Mouse (Mus musculus): ENCODE data around the gene Pde4d. TPM values are rescaled to one million over a fixed set of nuclear protein-coding genes. Genes with fewer than 3 reads are reported as not detected.

Pde4d gene
- total RNA-seq, 2 experiments from 2014 or later: 37.4 to 43.6 TPM

DNA sequence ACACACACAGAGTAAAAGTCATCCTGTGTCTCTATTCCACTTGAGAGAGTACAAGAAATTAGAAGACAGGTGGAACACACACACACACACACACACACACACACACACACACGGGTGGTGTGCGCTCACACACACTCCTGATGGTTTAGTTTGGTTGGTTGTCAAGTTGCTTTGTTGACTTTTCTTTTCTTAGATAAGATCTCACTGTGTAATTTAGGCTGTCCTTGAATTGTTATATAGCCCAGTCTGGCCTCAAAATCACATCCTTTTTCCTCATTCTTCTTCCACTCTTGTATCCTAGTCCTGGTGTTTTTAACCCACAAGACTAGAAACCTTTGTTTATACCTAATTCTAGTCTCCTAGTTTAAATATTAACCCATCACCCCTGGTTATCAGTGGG lies 1244.0 kb downstream of the Pde4d start:
- DNase-seq: no peak
- intact Hi-C loops (cut with DNase I): no loop called here

GRCm38 (mm10) chr13:109694293-109694692 lies 1244.5 kb downstream of the Pde4d start:
- DNase-seq: no peak
- intact Hi-C loops (cut with DNase I): no loop called here

- intact Hi-C loops (cut with DNase I): no loop called here
- DNase-seq: no peak
These were observed 1245.3 kb downstream of the Pde4d start for GRCm38 (mm10) chr13:109695098-109695497.

DNA sequence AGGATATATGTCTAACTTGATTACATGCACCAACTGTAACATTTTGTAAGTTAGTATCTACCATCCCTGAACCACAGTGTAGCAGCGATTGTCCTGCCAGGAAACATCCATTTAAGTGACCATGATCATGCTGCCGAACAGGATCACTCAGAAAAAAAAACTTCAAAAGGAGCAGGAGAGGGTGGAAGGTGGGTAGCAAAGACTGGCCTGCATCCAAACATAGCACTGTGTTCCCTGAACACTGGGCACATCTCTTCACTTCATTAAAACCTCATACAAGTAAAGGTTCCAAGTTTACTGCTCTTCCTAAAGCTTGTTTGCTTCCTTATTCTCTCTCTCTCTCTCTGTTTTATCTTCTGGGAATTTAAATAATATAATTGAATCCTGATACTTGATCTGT lies 1256.4 kb downstream of the Pde4d start:
- intact Hi-C loops (cut with DNase I): no loop called here

GRCm38 (mm10) chr13:109706579-109706978 lies 1256.8 kb downstream of the Pde4d start:
- intact Hi-C loops (cut with DNase I): no loop called here

More for the DNA sequence above, 1256.4 kb downstream of the Pde4d start:
- DNase-seq: no peak

GRCm38 (mm10) chr13:109707154-109707553 lies 1257.4 kb downstream of the Pde4d start:
- intact Hi-C loops (cut with DNase I): no loop called here
- no peak for DNase-seq

More at GRCm38 (mm10) chr13:109706579-109706978, 1256.8 kb downstream of the Pde4d start:
- DNase-seq: no peak

DNA sequence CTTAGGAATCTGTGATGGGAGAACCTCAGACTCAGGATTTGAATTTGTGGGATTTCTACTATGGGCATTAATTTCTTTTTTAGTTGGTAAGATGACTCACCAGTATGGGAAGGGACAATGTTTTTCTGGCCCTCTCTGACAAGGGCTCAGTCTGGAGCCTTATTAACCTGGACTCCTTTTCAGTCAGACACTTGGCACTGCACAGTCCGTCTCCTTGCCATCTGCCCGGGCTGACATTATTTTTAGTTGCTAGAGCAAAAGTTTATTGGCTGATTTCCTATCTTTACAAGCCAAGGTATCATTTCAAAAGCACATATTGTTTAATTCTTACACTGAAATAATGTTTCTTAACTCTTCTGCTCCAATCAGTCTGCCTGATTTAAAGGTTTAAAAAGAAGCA lies 1258.6 kb downstream of the Pde4d start:
- no peak for DNase-seq
- intact Hi-C loops (cut with DNase I): no loop called here

GRCm38 (mm10) chr13:109714581-109714980 lies 1264.8 kb downstream of the Pde4d start:
- DNase-seq: no peak
- intact Hi-C loops (cut with DNase I): no loop called here

DNA sequence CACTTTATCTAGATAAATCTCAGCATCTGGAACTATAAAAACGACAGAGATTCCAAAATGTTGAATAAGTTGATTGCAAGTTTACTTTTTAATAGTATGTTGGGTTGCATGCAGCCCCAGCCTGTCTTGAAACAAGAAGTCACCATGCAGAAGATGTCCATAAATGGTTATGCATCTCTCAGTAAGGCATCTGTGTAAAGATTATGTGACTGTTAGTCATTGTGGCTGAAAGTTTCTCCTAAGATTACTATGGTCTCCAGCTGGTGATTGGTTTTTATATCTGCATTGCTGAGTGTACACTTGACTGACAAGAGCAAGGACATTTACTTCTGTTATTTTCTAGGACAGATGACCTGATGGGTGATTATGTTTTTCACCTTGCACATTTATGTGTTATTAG lies 1265.6 kb downstream of the Pde4d start:
- no peak for DNase-seq
- intact Hi-C loops (cut with DNase I): no loop called here

DNA sequence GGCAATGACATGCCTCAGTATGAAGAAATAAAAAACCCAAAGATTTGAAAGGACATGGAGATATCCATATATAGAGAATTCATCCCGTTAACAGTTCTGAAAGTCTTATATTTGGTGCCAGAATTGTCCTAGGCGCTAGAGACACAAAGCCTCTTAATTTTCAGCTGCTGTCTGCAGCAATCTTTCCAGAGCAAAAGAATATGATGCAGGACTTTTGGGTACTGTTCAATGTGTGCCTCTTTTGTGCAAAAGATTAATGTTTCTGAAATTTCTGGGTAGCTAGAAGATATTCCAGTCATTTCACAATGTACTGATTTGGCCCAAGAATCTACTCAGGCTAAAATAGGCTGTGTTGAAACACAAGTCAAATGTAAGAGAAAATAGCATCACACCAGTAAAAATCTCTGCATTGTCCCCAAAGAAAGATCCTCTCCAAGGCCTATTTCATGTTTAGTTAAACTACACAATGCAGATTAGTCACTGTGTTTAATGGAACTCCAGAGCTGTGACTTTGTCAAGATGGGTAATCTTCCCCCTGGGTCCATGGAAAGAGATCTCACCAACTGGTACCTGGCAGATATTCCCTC lies 1270.5 kb downstream of the Pde4d start:
- intact Hi-C loops (cut with DNase I): no loop called here
- DNase-seq: no peak

GRCm38 (mm10) chr13:109722237-109723119 lies 1272.7 kb downstream of the Pde4d start:
- intact Hi-C loops (cut with DNase I): no loop called here
- DNase-seq: no peak

DNA sequence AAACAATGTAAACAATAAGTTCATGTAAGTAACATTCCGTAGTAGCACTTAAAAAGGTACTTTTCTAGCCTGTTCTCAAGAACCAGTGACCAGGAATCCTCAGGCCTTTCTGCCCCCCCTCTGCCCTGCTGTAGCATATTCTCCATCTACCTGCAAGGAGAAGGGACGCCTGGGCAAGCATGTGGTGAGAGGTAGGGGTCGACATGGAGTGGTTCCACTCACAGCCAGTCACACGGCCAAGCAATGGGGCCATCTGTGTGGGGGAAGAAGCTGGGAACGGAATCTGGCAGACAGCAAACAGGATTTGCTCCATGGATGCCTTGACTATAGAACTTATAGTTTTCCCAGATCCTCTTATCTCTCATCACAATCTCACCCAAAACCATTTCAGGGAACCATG lies 1277.6 kb downstream of the Pde4d start:
- DNase-seq: no peak
- intact Hi-C loops (cut with DNase I): no loop called here

GRCm38 (mm10) chr13:109729612-109730011 lies 1279.9 kb downstream of the Pde4d start:
- intact Hi-C loops (cut with DNase I): loop anchor here (10.0 kb wide), 1 partner anchor 385 kb away; no protein-coding TSS in a partner anchor
- no peak for DNase-seq

GRCm38 (mm10) chr13:109732655-109733376 lies 1283.1 kb downstream of the Pde4d start:
- no peak for DNase-seq
- intact Hi-C loops (cut with DNase I): loop anchor here (10.0 kb wide), 1 partner anchor 388 kb away; no protein-coding TSS in a partner anchor

DNA sequence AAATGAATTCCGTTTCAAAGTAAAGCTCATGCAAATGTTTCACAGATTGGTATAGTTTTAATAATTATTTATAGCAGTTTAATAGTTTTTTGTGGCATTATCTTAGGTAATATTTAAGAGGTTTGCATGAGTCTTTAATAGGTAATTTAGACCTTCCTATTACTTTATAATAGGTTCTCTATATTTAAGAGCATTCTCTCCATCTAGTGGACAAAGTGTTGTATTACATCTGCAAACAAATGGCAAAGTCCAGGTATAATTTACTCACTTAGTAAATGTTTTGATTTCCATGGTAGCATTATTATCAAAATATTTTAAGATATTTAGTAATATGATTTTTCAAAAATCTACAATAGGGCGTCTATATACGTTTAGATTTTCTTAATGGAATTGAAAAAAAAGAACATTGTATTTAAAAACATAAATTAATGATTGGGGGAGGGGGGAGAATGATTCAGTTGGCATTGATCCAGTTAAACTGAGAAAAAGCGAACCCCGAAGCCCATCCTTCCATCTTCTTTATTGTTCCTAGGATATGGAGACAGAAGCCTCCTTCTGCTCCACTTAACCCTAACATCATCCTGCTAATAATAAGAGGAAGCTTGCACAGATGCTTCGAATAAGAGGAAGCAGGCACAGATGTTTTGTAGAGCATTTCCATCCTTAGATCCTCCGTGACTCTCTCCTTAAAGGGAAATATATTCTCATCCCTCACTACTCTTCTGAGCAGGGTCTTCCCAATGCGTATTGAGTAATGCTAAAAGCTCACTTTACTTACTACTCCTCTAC lies 1286.7 kb downstream of the Pde4d start:
- intact Hi-C loops (cut with DNase I): loop anchor here (1.0 to 10.0 kb wide), 5 partner anchors 49 to 509 kb away; no protein-coding TSS in a partner anchor
- DNase-seq: no peak

DNA sequence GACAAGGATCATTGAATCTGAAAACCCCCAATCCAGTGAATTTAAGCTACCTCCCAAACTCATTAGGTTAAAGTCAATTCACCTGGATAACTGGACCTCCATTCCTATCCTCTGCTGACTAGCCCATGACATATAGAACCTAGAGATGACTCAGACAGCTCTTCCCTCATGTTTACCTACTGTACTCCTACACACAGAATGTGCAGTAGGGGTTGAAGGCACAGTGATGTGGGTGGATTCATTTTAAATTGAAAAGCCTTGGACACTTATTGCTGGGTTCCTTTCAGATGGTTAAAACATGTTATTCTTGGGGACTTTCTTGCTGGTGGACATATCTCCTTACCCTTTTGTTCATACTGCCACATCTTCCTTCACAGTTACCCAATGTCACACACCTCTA lies 1296.7 kb downstream of the Pde4d start:
- intact Hi-C loops (cut with DNase I): no loop called here
- DNase-seq: no peak

- intact Hi-C loops (cut with DNase I): no loop called here
- DNase-seq: no peak
These were observed 1302.6 kb downstream of the Pde4d start for GRCm38 (mm10) chr13:109752236-109752863.

- intact Hi-C loops (cut with DNase I): loop anchor here (5.0 kb wide), 1 partner anchor 140 kb away; no protein-coding TSS in a partner anchor
- DNase-seq: no peak
These were observed 1307.1 kb downstream of the Pde4d start for GRCm38 (mm10) chr13:109756854-109757253.

GRCm38 (mm10) chr13:109759201-109759600 lies 1309.5 kb downstream of the Pde4d start:
- peak in 1 of 2 experiments; percentile 23 for DNase-seq
- intact Hi-C loops (cut with DNase I): loop anchor here (5.0 kb wide), 1 partner anchor 142 kb away; no protein-coding TSS in a partner anchor

DNA sequence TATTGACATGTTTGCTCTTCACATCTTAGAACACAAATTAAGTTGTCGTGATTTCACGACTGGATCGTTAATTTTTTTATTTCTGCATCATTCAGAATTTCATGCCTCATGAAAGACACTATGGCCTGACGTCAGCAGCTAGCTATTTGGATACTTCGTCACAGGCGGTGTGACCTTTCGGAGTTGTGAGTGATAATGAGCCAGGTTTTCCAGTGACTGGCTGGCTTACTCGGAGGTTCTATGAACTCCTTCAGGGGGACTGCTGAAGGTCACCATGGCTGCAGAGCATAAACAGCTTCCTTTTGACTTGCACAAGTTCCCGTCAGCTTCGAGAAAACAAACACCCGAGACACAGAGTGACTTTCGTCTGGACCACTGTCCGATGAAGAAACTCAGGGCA lies 1311.3 kb downstream of the Pde4d start:
- intact Hi-C loops (cut with DNase I): no loop called here
- no peak for DNase-seq

Data from heart, postnatal 36 days (tissue).